8 mouse cellular contexts compared by ENCODE assay signal in the genomic region with DNA sequence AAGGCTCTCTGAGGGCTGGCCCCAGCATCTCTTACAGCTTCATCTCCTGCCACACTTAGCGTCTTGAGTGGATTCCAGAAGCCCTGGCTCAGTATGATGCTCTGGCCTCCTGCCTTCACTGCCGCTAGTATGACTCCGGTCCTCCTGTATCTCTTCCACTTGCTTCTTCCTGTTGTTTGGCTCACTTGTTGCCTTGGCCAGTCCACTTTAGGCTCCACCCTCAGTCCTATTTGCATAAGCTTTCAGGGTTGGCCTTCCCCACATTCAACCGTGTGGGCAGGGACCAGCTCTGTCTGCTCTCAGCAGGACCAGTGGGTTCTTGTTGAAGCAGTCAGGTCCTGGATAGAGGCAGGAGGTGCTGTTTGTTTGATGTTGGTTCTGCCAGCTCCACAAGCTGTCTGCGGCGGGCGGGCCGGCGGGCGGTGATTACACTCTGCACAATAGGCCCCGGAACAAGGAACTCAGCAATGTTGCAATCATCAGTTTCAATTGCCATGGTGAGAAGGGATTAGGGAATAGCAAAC.
DNase-seq lines count a peak whose midpoint lies in the region; ATAC-seq and TF ChIP-seq lines count a peak whose summit lies in the region.

No protein-coding gene starts in this region.

- peak overlapping the region; percentile 32; the same call in 1 of the 2 replicates for H3K4me2 ChIP-seq in forebrain, embryonic 11.5 days (ENCODE audit: low read depth, low read length, severe bottlenecking)
- H3K4me2 ChIP-seq in heart, postnatal 0 days (ENCODE audit: low read depth, low read length) = peak overlapping the region; percentile 45
- H3K4me2 ChIP-seq in lung, embryonic 16.5 days (ENCODE audit: low read depth, low read length) = peak overlapping the region; percentile 37

- DNase-seq in right cerebral cortex, postnatal 10 days (ENCODE audit: low spot score in 2 of 2) = peak; percentile 58 to 70
- no peak for DNase-seq in right cerebral cortex, postnatal 25 days
- DNase-seq in forebrain, embryonic 11.5 days (ENCODE audit: low spot score) = peak; percentile 82
- peak; percentile 31 for DNase-seq in heart, postnatal 0 days (ENCODE audit: low spot score)
- DNase-seq in kidney, postnatal 14 days = peak; percentile 36
- DNase-seq in retina, embryonic 14.5 days (ENCODE audit: low spot score) = peak; percentile 74

- ATAC-seq in forebrain, embryonic 11.5 days (replicated peaks; ENCODE audit: low FRiP score) = peak; percentile 87
- peak; percentile 78 for ATAC-seq in heart, postnatal 0 days (ENCODE audit: insufficient read depth, low read depth)
- ATAC-seq in lung, embryonic 16.5 days (ENCODE audit: low read depth) = peak; percentile 75
- ATAC-seq in activated CD4-positive, CD25-positive, alpha-beta regulatory T cell, adult 4 months = no peak

- no peaks in the 10 kb centered on the region for H3K9me3 ChIP-seq in forebrain, embryonic 11.5 days (ENCODE audit: control insufficient read depth, low read length)
- H3K9me3 ChIP-seq in heart, postnatal 0 days (replicated peaks; ENCODE audit: control insufficient read depth, low read length) = no peaks in the 10 kb centered on the region
- no peaks in the 10 kb centered on the region for H3K9me3 ChIP-seq in lung, embryonic 16.5 days (ENCODE audit: control insufficient read depth, low read length)

- peaks cover 5% of the 10 kb centered on the region for H3K27me3 ChIP-seq in forebrain, embryonic 11.5 days (ENCODE audit: control insufficient read depth, insufficient read depth, low read length)
- 0 out of 2 replicates have a peak, but pooled peaks cover 6% of the 10 kb centered on the region for H3K27me3 ChIP-seq in heart, postnatal 0 days (ENCODE audit: control insufficient read depth, insufficient read depth, low read length)
- H3K27me3 ChIP-seq in lung, embryonic 16.5 days (ENCODE audit: control insufficient read depth, insufficient read depth, low read depth, low read length) = peaks cover 10% of the 10 kb centered on the region

- under 1% methylated on average over 11 of the region's 11 CpGs for WGBS in forebrain, embryonic 11.5 days
- 2% methylated on average over 11 of the region's 11 CpGs for WGBS in heart, postnatal 0 days
- 2% methylated on average over 11 of the region's 11 CpGs for WGBS in lung, embryonic 16.5 days

- no peak for TF ChIP-seq CTCF in heart, postnatal 0 days (IDR thresholded peaks at IDR 0.05; ENCODE audit: low read depth)

- peak overlapping the region; percentile 55; the same call in 1 of the 2 replicates for H3K27ac ChIP-seq in forebrain, embryonic 11.5 days (ENCODE audit: low read depth, low read length)
- H3K27ac ChIP-seq in heart, postnatal 0 days (ENCODE audit: low read depth) = no peak overlapping the region
- no peak overlapping the region for H3K27ac ChIP-seq in lung, embryonic 16.5 days (ENCODE audit: low read length)

- peak overlapping the region; percentile 2; the same call in 1 of the 2 replicates for H3K4me3 ChIP-seq in forebrain, embryonic 11.5 days (ENCODE audit: low read depth, low read length)
- peak overlapping the region; percentile 21; the same call in 1 of the 2 replicates for H3K4me3 ChIP-seq in heart, postnatal 0 days (ENCODE audit: low read depth, low read length)
- H3K4me3 ChIP-seq in lung, embryonic 16.5 days (ENCODE audit: low read length) = 0 out of 2 replicates have a peak overlapping the region, but pooled peaks have one; percentile 8

- H3K36me3 ChIP-seq in forebrain, embryonic 11.5 days (ENCODE audit: control insufficient read depth, insufficient read depth, low read length) = no peaks in the 10 kb centered on the region
- H3K36me3 ChIP-seq in heart, postnatal 0 days (replicated peaks; ENCODE audit: control insufficient read depth, insufficient read depth, low read length) = no peaks in the 10 kb centered on the region
- H3K36me3 ChIP-seq in lung, embryonic 16.5 days (ENCODE audit: control insufficient read depth, insufficient read depth, low read length) = no peaks in the 10 kb centered on the region

- no peak for TF ChIP-seq EP300 in heart, postnatal 0 days (IDR thresholded peaks at IDR 0.05; ENCODE audit: low read depth)

- H3K4me1 ChIP-seq in forebrain, embryonic 11.5 days (replicated peaks; ENCODE audit: control insufficient read depth, insufficient read depth, low read length) = peaks cover 13% of the 10 kb centered on the region
- no peaks in the 10 kb centered on the region for H3K4me1 ChIP-seq in heart, postnatal 0 days (ENCODE audit: control insufficient read depth, insufficient read depth)
- peaks cover 7% of the 10 kb centered on the region for H3K4me1 ChIP-seq in lung, embryonic 16.5 days (replicated peaks; ENCODE audit: control insufficient read depth, insufficient read depth, low read length)

- no peak overlapping the region for H3K9ac ChIP-seq in forebrain, embryonic 11.5 days (ENCODE audit: low read length)
- H3K9ac ChIP-seq in heart, postnatal 0 days (replicated peaks; ENCODE audit: low read depth, low read length) = no peak overlapping the region
- H3K9ac ChIP-seq in lung, embryonic 16.5 days (ENCODE audit: low read length) = no peak overlapping the region
